Mouse (Mus musculus) G1E (cell line): ENCODE measurements around the gene 5031439G07Rik. TPM values are rescaled to one million over a fixed set of nuclear protein-coding genes. Genes with fewer than 3 reads are reported as not detected.

Experiments used
- ATAC-seq: 2 replicates; pipeline ENCODE4 v1.8.0; 2016; ENCODE audit warnings: mild to moderate bottlenecking; ENCODE audit not compliant: insufficient number of reproducible peaks, poor library complexity, low FRiP score, severe bottlenecking; ENCODE audit errors: extremely low read depth
- DNase-seq: peaks from one replicate; pipeline ENCODE4 v3.0.0; 2012; ENCODE audit warnings: low spot score
- H3K27me3 ChIP-seq: 2 replicates; pipeline ENCODE4 v1.6.1; 2012; ENCODE audit warnings: mild to moderate bottlenecking, low read length, inconsistent platforms; ENCODE audit not compliant: insufficient read depth
- H3K36me3 ChIP-seq: replicated peaks from 2 replicates; pipeline ENCODE3; 2012; ENCODE audit warnings: mild to moderate bottlenecking, inconsistent platforms
- H3K4me1 ChIP-seq: 2 replicates; pipeline ENCODE4 v1.6.1; 2012; ENCODE audit warnings: low read depth, low read length, inconsistent platforms, mixed read lengths; ENCODE audit not compliant: insufficient read depth
- H3K4me3 ChIP-seq: 2 replicates; pipeline ENCODE4 v1.5.1; 2012; ENCODE audit warnings: low read depth, mild to moderate bottlenecking, inconsistent platforms, low read length, moderate library complexity, mixed read lengths
- H3K9me3 ChIP-seq: replicated peaks from 2 replicates; pipeline ENCODE4 v1.6.1; 2012; ENCODE audit warnings: inconsistent platforms
- CTCF ChIP-seq: IDR thresholded peaks from 2 replicates; pipeline ENCODE4 v1.5.1; 2012; ENCODE audit warnings: low read depth, low read length, inconsistent platforms, mixed read lengths
- GATA1 ChIP-seq: IDR thresholded peaks from 2 replicates; pipeline ENCODE4 v1.6.1; 2012; ENCODE audit warnings: borderline replicate concordance, low read length, inconsistent platforms, mixed read lengths
- GATA2 ChIP-seq: IDR thresholded peaks from 2 replicates; pipeline ENCODE4 v1.6.1; 2012; ENCODE audit warnings: low read depth, low read length, inconsistent platforms, borderline replicate concordance
- POLR2AphosphoS5 ChIP-seq: IDR thresholded peaks from 2 replicates; pipeline ENCODE4 v1.6.1; 2012; ENCODE audit warnings: low read depth, low read length, inconsistent platforms; ENCODE audit not compliant: insufficient replicate concordance
- TAL1 ChIP-seq: conservative IDR thresholded peaks from 2 replicates; pipeline ENCODE4 v1.6.1; 2012; ENCODE audit warnings: low read depth, low read length, inconsistent platforms, mixed read lengths
- polyA plus RNA-seq: library from polyadenylated mRNA; stranded (reverse); fragments of >175 nt; gene quantifications from 2 replicates; pipeline ENCODE4 v1.2.3, GENCODE M21; 2012
- total RNA-seq, 2 experiments: library from RNA; stranded (forward) in 1 of 2; stranded (reverse) in 1 of 2; fragments of 200-1000 nt in 1 of 2; fragments of >200 nt in 1 of 2; fragmentation: Nextera tagmentation in 1 of 2; gene quantifications; 2 replicates each; pipeline ENCODE4 v1.2.3; 2014 to 2017

Gene 5031439G07Rik
- total and polyA plus RNA-seq, 3 experiments, result 8.8 to 41.8 (median 13.1) TPM

- Histone ChIP-seq H3K4me3 (no peak overlapping the region), H3K9me3 (no peaks in the 10 kb centered on the region), H3K4me1 (peaks cover 10% of the 10 kb centered on the region), H3K27me3 (peaks cover 11% of the 10 kb centered on the region; the same call in 1 of the 2 replicates), H3K36me3 (no peaks in the 10 kb centered on the region)
- no peak for TF ChIP-seq GATA1
- TF ChIP-seq TAL1, result no peak
- TF ChIP-seq CTCF, result no peak
- no peak for TF ChIP-seq GATA2
- TF ChIP-seq POLR2AphosphoS5, result no peak
- DNase-seq (no peak), ATAC-seq (no peak)
Measured at GRCm38 (mm10) chr15:84995041-84995440, 6.7 kb upstream of the 5031439G07Rik start.

GRCm38 (mm10) chr15:84994498-84994897, 6.1 kb upstream of the 5031439G07Rik start:
- H3K27me3 ChIP-seq, result peaks cover 11% of the 10 kb centered on the region; the same call in 1 of the 2 replicates
- peaks cover 10% of the 10 kb centered on the region for H3K4me1 ChIP-seq
- no peak overlapping the region for H3K4me3 ChIP-seq
- DNase-seq (no peak), ATAC-seq (no peak)
- H3K9me3 ChIP-seq, result no peaks in the 10 kb centered on the region
- TF ChIP-seq GATA2, result no peak
- TF ChIP-seq POLR2AphosphoS5, result no peak
- TF ChIP-seq GATA1, result no peak
- TF ChIP-seq CTCF, result no peak
- TF ChIP-seq TAL1, result no peak
- H3K36me3 ChIP-seq, result no peaks in the 10 kb centered on the region

- ATAC-seq (no peak), DNase-seq (no peak)
- Histone ChIP-seq H3K4me3 (no peak overlapping the region), H3K9me3 (no peaks in the 10 kb centered on the region), H3K36me3 (peaks cover 13% of the 10 kb centered on the region), H3K27me3 (peaks cover 3% of the 10 kb centered on the region; the same call in 1 of the 2 replicates), H3K4me1 (peaks cover 38% of the 10 kb centered on the region)
- TF ChIP-seq POLR2AphosphoS5 (no peak), GATA2 (no peak), GATA1 (no peak), TAL1 (no peak), CTCF (no peak)
Measured at GRCm38 (mm10) chr15:84989771-84990170, 1.4 kb upstream of the 5031439G07Rik start.

GRCm38 (mm10) chr15:84989098-84989497, 747 bp upstream of the 5031439G07Rik start:
- DNase-seq (no peak), ATAC-seq (no peak)
- peaks cover 18% of the 10 kb centered on the region for H3K36me3 ChIP-seq
- no peaks in the 10 kb centered on the region; the same call in 1 of the 2 replicates for H3K27me3 ChIP-seq
- H3K9me3 ChIP-seq, result no peaks in the 10 kb centered on the region
- H3K4me3 ChIP-seq, result no peak overlapping the region
- TF ChIP-seq POLR2AphosphoS5 (no peak), TAL1 (no peak), GATA1 (no peak), CTCF (no peak), GATA2 (no peak)
- peaks cover 33% of the 10 kb centered on the region for H3K4me1 ChIP-seq

GRCm38 (mm10) chr15:84987020-84987815, 1.1 kb downstream of the 5031439G07Rik start:
- peak; percentile 55 for DNase-seq
- TF ChIP-seq CTCF, result no peak
- TF ChIP-seq TAL1, result no peak
- TF ChIP-seq GATA2, result no peak
- no peak for TF ChIP-seq POLR2AphosphoS5
- no peak for TF ChIP-seq GATA1
- peaks cover 36% of the 10 kb centered on the region for H3K4me1 ChIP-seq
- peaks cover 34% of the 10 kb centered on the region for H3K36me3 ChIP-seq
- H3K27me3 ChIP-seq, result no peaks in the 10 kb centered on the region
- H3K9me3 ChIP-seq, result no peaks in the 10 kb centered on the region
- no peak for ATAC-seq
- H3K4me3 ChIP-seq, result peak overlapping the region; percentile 91
